ENCODE assay signal across 7 mouse cellular contexts in the genomic region with DNA sequence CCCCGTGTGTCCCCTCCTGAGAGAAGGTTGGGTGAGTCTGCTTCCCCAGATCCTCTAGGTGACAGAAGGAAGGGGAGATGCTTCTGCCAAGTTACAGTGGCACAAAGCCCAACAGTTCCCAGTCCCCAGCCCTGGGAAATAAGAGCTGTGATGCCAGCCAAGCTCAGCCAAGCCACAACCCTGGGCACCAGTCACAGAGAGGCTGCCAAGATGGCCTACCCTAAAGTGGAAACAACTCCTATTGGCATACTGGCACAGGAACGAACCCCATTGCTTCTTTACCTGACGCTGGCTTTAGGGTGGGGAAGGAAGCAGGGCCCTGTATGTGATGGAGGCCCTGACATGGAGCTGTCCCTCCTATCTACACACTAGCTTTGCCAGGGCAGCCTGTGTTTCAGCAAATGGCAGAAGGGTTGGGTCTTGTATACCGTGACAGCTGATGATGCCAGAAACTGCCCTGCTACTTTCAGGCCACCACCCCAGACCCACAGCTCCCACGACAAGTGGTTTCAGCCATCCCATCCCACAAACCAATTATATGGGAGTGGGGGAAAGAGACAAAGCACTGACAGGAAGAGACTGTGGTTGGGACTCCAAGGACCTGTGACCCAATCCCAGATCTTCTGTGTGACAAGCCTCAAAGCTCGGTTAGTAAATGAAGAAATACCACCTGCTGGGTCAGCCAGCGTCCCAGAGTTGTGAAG. TPM values are rescaled to one million over a fixed set of nuclear protein-coding genes. Genes with fewer than 3 reads are reported as not detected.
DNase-seq lines count a peak whose midpoint lies in the region; ATAC-seq and TF ChIP-seq lines count a peak whose summit lies in the region.

No protein-coding gene starts in this region.

- no peak overlapping the region for H3K9ac ChIP-seq in intestine, postnatal 0 days (ENCODE audit: low read depth, low read length)

- WGBS in intestine, postnatal 0 days = 60% methylated on average over 7 of the region's 7 CpGs

- peak; percentile 22 to 25 for DNase-seq in lung, postnatal 4 days
- no peak for DNase-seq in lung, postnatal 36 days
- peak; percentile 92 for DNase-seq in cerebellum, adult 8-10 months
- DNase-seq in gastrocnemius, adult 8-10 months (ENCODE audit: low spot score in 2 of 2) = peak; percentile 55 to 76
- DNase-seq in right cerebral cortex, postnatal 25 days = peak; percentile 37
- no peak for DNase-seq in MN1 (ENCODE audit: low spot score)

- H3K4me2 ChIP-seq in intestine, postnatal 0 days (replicated peaks; ENCODE audit: low read depth) = peak overlapping the region; percentile 46

- H3K27ac ChIP-seq in intestine, postnatal 0 days (ENCODE audit: low read depth, low read length) = peak overlapping the region; percentile 57; the same call in 1 of the 2 replicates

- ATAC-seq in intestine, postnatal 0 days = no peak

- H3K4me3 ChIP-seq in intestine, postnatal 0 days (ENCODE audit: low read depth, low read length) = no peak overlapping the region

- peaks cover 21% of the 10 kb centered on the region for H3K4me1 ChIP-seq in intestine, postnatal 0 days (replicated peaks; ENCODE audit: control insufficient read depth, insufficient read depth, low read length)

- no peak for TF ChIP-seq CTCF in intestine, postnatal 0 days (IDR thresholded peaks at IDR 0.05; ENCODE audit: low read depth)

- H3K36me3 ChIP-seq in intestine, postnatal 0 days (ENCODE audit: control insufficient read depth, insufficient read depth) = peaks cover 5% of the 10 kb centered on the region; the same call in 1 of the 2 replicates

- no peaks in the 10 kb centered on the region for H3K27me3 ChIP-seq in intestine, postnatal 0 days (replicated peaks; ENCODE audit: control insufficient read depth, insufficient read depth, low read length)

- H3K9me3 ChIP-seq in intestine, postnatal 0 days (ENCODE audit: control insufficient read depth) = no peaks in the 10 kb centered on the region

RNA-seq across cellular contexts. Expression of a gene that starts 2.9 kb away (rescaled TPM):
- total RNA-seq in gastrocnemius, adult 8-10 months (2022) = 10 to 100 TPM; 55.7 to 65.2 (median 62.1) TPM
- 14.4 and 18.5 TPM in 2 replicates for polyA plus RNA-seq in intestine, postnatal 0 days (2015; fragmentation: Nextera tagmentation; extraction: Ambion mirVana)

RNA-seq across cellular contexts. Expression of a gene that starts 20.2 kb away (rescaled TPM):
- under 1 TPM in 1 of 4 experiments, not detected in 3; 0.63 TPM for total RNA-seq in gastrocnemius, adult 8-10 months (2022)
- 2.0 and 2.4 TPM in 2 replicates for polyA plus RNA-seq in intestine, postnatal 0 days (2015; fragmentation: Nextera tagmentation; extraction: Ambion mirVana)

RNA-seq across cellular contexts. Expression of a gene that starts 34.1 kb away (rescaled TPM):
- 1 to 10 TPM; 2.3 to 5.8 (median 2.9) TPM for total RNA-seq in gastrocnemius, adult 8-10 months (2022)
- polyA plus RNA-seq in intestine, postnatal 0 days (2015; fragmentation: Nextera tagmentation; extraction: Ambion mirVana) = 18.1 and 18.5 TPM in 2 replicates

Comparison
In these comparisons a context has a peak if more than half of its experiments do, and no peak if none do; other contexts are left out.
1. DNase-seq: peak in lung, postnatal 4 days (2 of 2), cerebellum, adult 8-10 months (single experiment), gastrocnemius, adult 8-10 months (2 of 2) and right cerebral cortex, postnatal 25 days (single experiment); none in lung, postnatal 36 days (single experiment) and MN1 (single experiment).